Mouse (Mus musculus): Measurements from ENCODE around the gene Cyp26b1. TPM values are rescaled to one million over a fixed set of nuclear protein-coding genes. Genes with fewer than 3 reads are reported as not detected.

The Cyp26b1 gene
- polyA plus RNA-seq (2015; fragmentation: Nextera tagmentation; extraction: Ambion mirVana), result 5.7 and 7.5 TPM in 2 replicates

DNA sequence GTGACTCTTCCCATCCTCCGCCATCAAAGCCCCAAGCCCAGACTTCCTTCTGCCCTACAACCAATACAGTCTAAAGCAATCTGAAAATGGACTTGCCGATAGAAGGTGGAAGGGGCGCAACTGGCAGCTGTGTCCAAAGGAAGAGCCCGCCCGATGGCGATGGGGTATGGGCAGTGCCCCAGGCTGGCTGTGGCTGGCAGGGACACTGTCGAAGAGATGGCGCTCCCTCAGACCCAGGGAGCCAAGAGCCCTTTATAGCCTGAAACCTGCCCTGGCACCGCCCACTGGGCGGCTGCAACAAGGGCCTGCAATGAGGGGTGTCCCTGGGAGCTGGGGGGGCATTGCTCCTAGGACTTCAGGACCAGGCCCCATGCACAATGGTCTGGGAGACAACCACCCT lies at the start of gene Cyp26b1:
Cyp26b1 (minus strand) TSS at position 216 of the 400 bp plus-strand sequence.
- 74% methylated on average over 10 of the region's 10 CpGs for WGBS
- Histone ChIP-seq H3K4me1 (replicated peaks) (peaks cover 25% of the 10 kb centered on the region), H3K27ac (replicated peaks) (no peak within 1 kb of the TSS), H3K9ac (no peak within 1 kb of the TSS), H3K4me2 (no peak within 1 kb of the TSS), H3K36me3 (no peaks in the 10 kb centered on the region), H3K9me3 (no peaks in the 10 kb centered on the region), H3K27me3 (peaks cover 45% of the 10 kb centered on the region), H3K4me3 (no peak within 1 kb of the TSS)
- no peak for ATAC-seq (ENCODE audit: low read depth)

DNA sequence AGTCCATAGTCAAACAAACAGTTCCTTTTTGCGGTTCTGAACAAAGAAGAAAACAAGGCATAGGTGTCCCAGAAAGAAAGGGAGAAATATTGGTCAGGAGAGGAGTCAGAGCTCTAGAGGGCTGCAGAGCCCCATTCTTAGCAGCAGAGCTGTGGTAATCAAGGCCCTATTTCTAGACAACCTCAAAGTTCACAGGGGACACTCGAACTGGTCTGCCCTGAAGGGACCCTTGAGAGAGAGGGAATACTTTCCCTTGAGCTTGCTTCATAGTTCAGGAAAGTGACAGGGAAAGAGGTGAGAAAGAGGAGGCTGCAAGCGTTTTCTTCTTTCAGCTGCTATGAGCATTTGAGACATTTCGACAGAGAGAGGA lies 47.3 kb upstream of the Cyp26b1 start:
- peaks cover 19% of the 10 kb centered on the region for H3K4me1 ChIP-seq (replicated peaks)
- H3K9me3 ChIP-seq, result no peaks in the 10 kb centered on the region
- 50% methylated on average over 4 of the region's 4 CpGs for WGBS
- H3K36me3 ChIP-seq, result no peaks in the 10 kb centered on the region
- no peak overlapping the region for H3K4me3 ChIP-seq
- H3K4me2 ChIP-seq, result no peak overlapping the region
- no peak for ATAC-seq (ENCODE audit: low read depth)
- H3K27ac ChIP-seq (replicated peaks), result no peak overlapping the region
- H3K9ac ChIP-seq, result no peak overlapping the region
- no peaks in the 10 kb centered on the region for H3K27me3 ChIP-seq

DNA sequence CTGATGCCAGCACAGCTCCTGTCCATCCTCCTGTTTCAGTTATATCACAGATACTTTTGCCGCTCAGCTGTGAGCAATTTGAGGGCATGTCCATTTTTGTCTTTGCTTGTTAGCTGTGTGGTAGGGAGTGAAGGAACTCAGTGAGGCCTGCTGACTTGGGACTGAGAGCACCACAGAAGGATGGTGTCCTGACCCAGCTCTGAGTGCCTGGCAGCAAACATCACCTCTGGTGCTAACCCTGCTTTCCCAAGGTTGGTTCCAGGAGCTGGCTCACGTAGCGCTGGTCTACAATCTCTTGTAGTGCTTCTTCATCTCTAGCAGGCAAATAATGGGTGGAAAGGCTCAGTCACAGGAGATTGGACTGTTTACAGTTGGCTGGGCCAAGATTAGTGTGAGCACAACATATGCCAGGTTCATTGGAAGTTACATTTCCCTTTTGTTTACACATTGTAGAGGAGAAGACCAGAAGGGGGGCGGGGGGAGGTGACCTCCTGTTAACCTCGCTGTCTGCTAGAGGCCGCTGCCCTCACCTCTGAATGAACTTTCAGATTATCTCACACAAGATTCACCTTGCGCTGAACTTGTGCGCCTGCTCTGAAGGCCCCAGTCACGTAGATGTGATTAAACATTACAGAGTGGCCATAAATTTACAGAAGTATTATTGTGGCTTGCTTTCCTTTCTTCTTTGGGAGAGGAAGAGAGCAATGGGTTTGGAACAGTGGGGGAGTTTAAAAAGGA lies 46.8 kb upstream of the Cyp26b1 start:
- H3K9ac ChIP-seq, result no peak overlapping the region
- no peak overlapping the region for H3K27ac ChIP-seq (replicated peaks)
- H3K4me1 ChIP-seq (replicated peaks), result peaks cover 14% of the 10 kb centered on the region
- 34% methylated on average over 9 of the region's 9 CpGs for WGBS
- H3K36me3 ChIP-seq, result no peaks in the 10 kb centered on the region
- no peak for ATAC-seq (ENCODE audit: low read depth)
- H3K4me3 ChIP-seq, result no peak overlapping the region
- H3K4me2 ChIP-seq, result no peak overlapping the region
- no peaks in the 10 kb centered on the region for H3K9me3 ChIP-seq
- no peaks in the 10 kb centered on the region for H3K27me3 ChIP-seq

DNA sequence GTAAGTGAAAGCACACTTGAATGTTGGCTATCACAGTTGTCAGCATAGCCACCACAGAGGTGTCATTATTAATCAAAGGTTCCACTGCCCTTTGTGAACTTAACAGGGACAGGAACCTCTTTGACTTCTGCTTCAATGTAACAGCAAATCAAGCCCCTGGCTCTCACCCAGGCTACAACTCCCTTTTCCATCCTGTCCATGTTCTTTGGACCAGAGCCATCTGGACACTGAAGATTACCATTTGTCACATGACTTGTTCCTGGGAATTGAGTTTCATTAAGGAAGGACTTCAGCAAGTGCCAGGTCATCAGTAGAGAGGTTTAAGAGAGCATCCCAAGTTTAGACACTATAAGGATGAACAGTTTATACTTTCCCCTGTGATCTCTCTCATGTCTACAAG lies 44.5 kb upstream of the Cyp26b1 start:
- Histone ChIP-seq H3K36me3 (no peaks in the 10 kb centered on the region), H3K27ac (replicated peaks) (no peak overlapping the region), H3K4me3 (no peak overlapping the region), H3K9me3 (no peaks in the 10 kb centered on the region), H3K4me1 (replicated peaks) (peaks cover 12% of the 10 kb centered on the region), H3K4me2 (no peak overlapping the region), H3K9ac (no peak overlapping the region), H3K27me3 (no peaks in the 10 kb centered on the region)
- ATAC-seq (ENCODE audit: low read depth), result no peak

DNA sequence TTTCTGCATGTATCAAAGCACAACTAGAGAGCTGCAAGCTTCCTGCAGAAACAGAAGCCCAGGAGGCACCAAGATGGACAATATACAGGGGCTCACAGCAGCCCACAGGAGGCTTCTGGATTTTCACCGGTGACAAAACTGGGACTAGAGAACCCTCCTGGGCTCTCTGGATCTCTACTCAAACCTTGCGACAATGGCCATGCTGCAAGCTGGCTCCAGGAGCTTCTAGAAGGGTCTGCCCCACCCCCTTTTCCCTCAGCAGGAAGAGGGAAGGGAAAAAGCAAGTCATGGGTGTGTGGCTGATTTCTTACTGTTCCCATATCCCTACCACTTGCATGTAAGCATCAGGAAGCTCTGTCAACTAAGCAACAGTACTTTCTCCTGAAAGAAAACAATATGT lies 37.9 kb upstream of the Cyp26b1 start:
- Histone ChIP-seq H3K4me3 (no peak overlapping the region), H3K4me1 (replicated peaks) (no peaks in the 10 kb centered on the region), H3K4me2 (no peak overlapping the region), H3K9ac (no peak overlapping the region), H3K9me3 (no peaks in the 10 kb centered on the region), H3K27ac (replicated peaks) (no peak overlapping the region), H3K36me3 (no peaks in the 10 kb centered on the region), H3K27me3 (no peaks in the 10 kb centered on the region)
- ATAC-seq (ENCODE audit: low read depth), result no peak
- WGBS, result 88% methylated on average over 2 of the region's 2 CpGs

DNA sequence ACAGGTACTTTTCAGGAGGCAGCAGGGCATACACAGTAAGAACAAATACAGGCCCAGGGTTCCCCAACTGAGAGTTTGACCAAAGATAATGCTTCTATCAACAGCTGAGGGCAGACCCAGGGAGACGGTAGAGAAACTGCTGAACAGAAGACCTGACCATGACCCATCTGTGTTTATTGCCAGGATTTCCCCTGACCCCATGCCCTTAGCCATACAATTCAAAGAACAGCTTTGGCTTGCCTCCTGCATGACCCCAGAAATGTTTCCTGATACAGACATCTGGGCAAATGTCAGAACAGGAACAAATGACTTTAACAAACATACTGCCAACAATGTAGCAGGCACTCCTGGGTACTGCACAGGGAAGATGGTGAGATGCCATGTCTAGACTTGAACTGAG lies 36.6 kb upstream of the Cyp26b1 start:
- no peak for ATAC-seq (ENCODE audit: low read depth)
- H3K9me3 ChIP-seq, result no peaks in the 10 kb centered on the region
- H3K4me2 ChIP-seq, result no peak overlapping the region
- H3K4me1 ChIP-seq (replicated peaks), result no peaks in the 10 kb centered on the region
- no peak overlapping the region for H3K27ac ChIP-seq (replicated peaks)
- 10% methylated on average over 1 of the region's 1 CpGs for WGBS
- H3K9ac ChIP-seq, result no peak overlapping the region
- no peak overlapping the region for H3K4me3 ChIP-seq
- H3K36me3 ChIP-seq, result no peaks in the 10 kb centered on the region
- H3K27me3 ChIP-seq, result no peaks in the 10 kb centered on the region

DNA sequence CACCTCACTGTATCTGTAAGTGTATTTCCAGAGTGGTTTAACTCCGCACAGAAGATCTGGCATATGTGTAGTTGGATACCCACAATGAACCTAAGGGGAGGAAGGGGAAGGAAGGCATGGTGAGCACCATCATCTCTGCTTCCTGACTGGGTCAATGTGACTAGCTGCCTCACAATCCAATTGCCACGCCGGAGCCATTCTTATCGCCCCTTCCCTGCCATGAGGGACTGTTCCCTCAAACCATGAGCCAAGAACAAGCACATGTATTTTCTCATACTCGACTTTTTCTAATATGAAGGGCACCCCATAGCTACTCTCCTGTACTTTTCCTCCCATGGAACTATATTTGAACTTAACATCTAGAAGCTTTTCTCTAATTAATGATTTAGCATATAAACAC lies 35.1 kb upstream of the Cyp26b1 start:
- Histone ChIP-seq H3K9ac (no peak overlapping the region), H3K4me1 (replicated peaks) (no peaks in the 10 kb centered on the region), H3K4me2 (no peak overlapping the region), H3K9me3 (no peaks in the 10 kb centered on the region), H3K27ac (replicated peaks) (no peak overlapping the region), H3K27me3 (no peaks in the 10 kb centered on the region), H3K4me3 (no peak overlapping the region), H3K36me3 (no peaks in the 10 kb centered on the region)
- ATAC-seq (ENCODE audit: low read depth), result no peak
- WGBS, result 92% methylated on average over 5 of the region's 5 CpGs

DNA sequence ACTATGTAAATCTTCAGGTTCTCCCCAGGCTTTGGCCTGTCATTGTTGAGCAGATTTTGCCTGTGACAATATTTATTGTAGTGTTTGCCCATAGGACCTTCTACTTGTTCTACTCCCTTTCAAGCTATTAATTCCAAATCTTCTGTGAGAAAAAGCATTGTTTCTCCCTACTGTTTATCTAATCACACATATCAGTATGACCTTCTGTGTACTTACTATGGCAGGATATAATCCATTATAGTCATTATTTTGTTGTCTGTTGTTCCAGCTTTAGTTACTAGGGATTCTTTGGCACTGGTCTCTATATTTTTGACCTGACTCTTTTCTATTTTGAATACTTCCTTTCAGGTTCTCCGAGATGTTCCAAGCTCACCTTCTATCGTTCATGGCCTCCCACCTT lies 32.7 kb upstream of the Cyp26b1 start:
- no peaks in the 10 kb centered on the region for H3K27me3 ChIP-seq
- peaks cover under 1% of the 10 kb centered on the region for H3K36me3 ChIP-seq
- no peak overlapping the region for H3K27ac ChIP-seq (replicated peaks)
- H3K4me1 ChIP-seq (replicated peaks), result no peaks in the 10 kb centered on the region
- ATAC-seq (ENCODE audit: low read depth), result no peak
- no peak overlapping the region for H3K4me3 ChIP-seq
- 96% methylated on average over 2 of the region's 2 CpGs for WGBS
- H3K4me2 ChIP-seq, result no peak overlapping the region
- no peaks in the 10 kb centered on the region for H3K9me3 ChIP-seq
- H3K9ac ChIP-seq, result no peak overlapping the region

DNA sequence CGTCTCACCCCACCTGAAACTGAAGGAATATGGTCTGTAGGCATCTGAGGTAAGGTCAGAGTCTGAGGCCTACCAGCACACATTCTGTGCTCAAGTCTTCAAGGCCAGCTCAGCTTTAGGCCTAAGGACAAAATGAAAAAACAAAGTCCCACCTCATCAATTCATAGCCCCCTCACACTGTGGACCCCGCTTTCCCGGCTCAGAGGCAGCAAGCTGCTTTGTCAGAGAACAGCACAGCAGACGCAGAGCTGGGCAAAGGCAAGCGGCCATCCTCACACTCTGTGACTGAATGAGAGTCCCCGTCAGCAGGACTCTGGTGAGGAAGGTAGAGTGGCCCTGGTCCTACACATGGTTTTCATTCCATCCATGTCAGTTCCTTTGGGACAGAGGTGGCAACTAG lies 25.5 kb upstream of the Cyp26b1 start:
- Histone ChIP-seq H3K9me3 (no peaks in the 10 kb centered on the region), H3K4me3 (no peak overlapping the region), H3K36me3 (peaks cover 40% of the 10 kb centered on the region), H3K9ac (no peak overlapping the region), H3K27me3 (no peaks in the 10 kb centered on the region), H3K27ac (replicated peaks) (no peak overlapping the region), H3K4me2 (no peak overlapping the region), H3K4me1 (replicated peaks) (no peaks in the 10 kb centered on the region)
- WGBS, result 92% methylated on average over 6 of the region's 6 CpGs
- ATAC-seq (ENCODE audit: low read depth), result no peak

DNA sequence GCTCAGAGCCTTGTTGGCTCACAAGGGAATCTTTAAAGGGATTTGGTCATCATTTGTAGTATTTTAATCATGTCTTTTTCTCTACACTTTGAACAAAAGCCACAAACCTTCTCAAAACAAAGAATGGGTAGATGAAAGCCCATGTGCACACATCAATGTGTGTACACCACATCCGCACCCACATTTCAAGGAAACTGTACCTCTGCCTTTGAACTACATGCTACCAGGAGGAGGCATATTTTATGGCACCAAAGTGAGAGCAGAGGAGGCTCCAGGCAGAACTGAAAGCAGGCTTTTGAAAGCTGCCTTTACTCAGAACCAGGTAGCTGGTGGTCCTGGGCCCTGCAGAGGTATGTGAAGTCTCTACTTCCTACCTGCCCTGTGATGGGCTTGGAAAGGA lies 23.3 kb upstream of the Cyp26b1 start:
- H3K27ac ChIP-seq (replicated peaks), result no peak overlapping the region
- no peak overlapping the region for H3K4me3 ChIP-seq
- H3K4me1 ChIP-seq (replicated peaks), result no peaks in the 10 kb centered on the region
- no peaks in the 10 kb centered on the region for H3K27me3 ChIP-seq
- no peak overlapping the region for H3K9ac ChIP-seq
- peaks cover 40% of the 10 kb centered on the region for H3K36me3 ChIP-seq
- no peaks in the 10 kb centered on the region for H3K9me3 ChIP-seq
- ATAC-seq (ENCODE audit: low read depth), result no peak
- H3K4me2 ChIP-seq, result no peak overlapping the region
- WGBS, result 92% methylated on average over 1 of the region's 1 CpGs

DNA sequence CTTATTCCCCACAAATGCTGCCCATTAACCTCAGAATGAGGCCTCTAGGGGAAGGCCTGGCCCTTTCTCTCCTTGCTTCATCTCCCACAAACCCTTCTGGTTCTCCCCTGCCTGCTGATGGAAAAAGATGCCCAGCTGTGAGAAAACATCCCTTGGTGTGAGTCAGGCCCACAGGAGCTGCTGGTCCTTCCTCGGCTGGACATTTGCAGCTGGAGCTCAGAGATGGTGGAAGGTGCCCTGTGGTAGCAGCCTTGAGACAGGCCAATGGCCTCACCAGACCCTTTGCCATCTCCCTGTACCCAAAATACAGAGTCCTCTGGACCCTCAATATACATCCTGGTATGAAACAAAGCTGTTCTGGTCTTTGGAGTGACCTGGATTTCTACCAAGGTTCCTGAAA lies 22.9 kb upstream of the Cyp26b1 start:
- WGBS, result 84% methylated on average over 1 of the region's 1 CpGs
- H3K27me3 ChIP-seq, result no peaks in the 10 kb centered on the region
- no peak overlapping the region for H3K9ac ChIP-seq
- H3K4me3 ChIP-seq, result no peak overlapping the region
- ATAC-seq (ENCODE audit: low read depth), result no peak
- H3K4me1 ChIP-seq (replicated peaks), result no peaks in the 10 kb centered on the region
- no peaks in the 10 kb centered on the region for H3K9me3 ChIP-seq
- H3K36me3 ChIP-seq, result peaks cover 40% of the 10 kb centered on the region
- no peak overlapping the region for H3K4me2 ChIP-seq
- no peak overlapping the region for H3K27ac ChIP-seq (replicated peaks)

DNA sequence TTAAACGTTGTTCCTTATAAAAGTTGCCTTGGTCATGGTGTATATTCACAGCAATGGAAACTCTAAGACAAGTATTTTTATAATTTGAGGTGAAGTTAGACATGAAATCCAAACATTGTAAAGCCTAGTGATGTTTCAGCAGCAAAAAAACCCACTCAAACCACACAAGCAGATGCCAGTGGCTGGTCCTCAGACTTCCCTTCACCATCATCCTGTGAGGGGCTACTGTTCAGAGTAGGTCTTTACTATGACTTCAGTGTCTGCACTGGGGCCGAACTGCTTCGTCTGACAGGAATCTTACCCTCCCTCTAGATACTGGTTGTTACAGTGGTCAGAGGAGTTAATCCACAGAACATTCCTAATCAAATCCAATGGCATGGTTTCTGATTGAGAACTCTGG lies 19.9 kb upstream of the Cyp26b1 start:
- WGBS, result 97% methylated on average over 3 of the region's 3 CpGs
- no peak for ATAC-seq (ENCODE audit: low read depth)

More for the DNA sequence above, 19.9 kb upstream of the Cyp26b1 start:
- no peaks in the 10 kb centered on the region for H3K9me3 ChIP-seq
- no peak overlapping the region for H3K27ac ChIP-seq (replicated peaks)
- no peaks in the 10 kb centered on the region for H3K27me3 ChIP-seq
- 0 out of 2 replicates have a peak, but pooled peaks cover 12% of the 10 kb centered on the region for H3K36me3 ChIP-seq
- no peaks in the 10 kb centered on the region for H3K4me1 ChIP-seq (replicated peaks)
- no peak overlapping the region for H3K4me2 ChIP-seq
- no peak overlapping the region for H3K9ac ChIP-seq
- no peak overlapping the region for H3K4me3 ChIP-seq

All from neural tube, embryonic 13.5 days (tissue).